Mouse (Mus musculus): ENCODE results near the gene Fam216b. TPM values are rescaled to one million over a fixed set of nuclear protein-coding genes. Genes with fewer than 3 reads are reported as not detected.

The Fam216b gene
- polyA plus RNA-seq, 1 experiment, result not detected

DNA sequence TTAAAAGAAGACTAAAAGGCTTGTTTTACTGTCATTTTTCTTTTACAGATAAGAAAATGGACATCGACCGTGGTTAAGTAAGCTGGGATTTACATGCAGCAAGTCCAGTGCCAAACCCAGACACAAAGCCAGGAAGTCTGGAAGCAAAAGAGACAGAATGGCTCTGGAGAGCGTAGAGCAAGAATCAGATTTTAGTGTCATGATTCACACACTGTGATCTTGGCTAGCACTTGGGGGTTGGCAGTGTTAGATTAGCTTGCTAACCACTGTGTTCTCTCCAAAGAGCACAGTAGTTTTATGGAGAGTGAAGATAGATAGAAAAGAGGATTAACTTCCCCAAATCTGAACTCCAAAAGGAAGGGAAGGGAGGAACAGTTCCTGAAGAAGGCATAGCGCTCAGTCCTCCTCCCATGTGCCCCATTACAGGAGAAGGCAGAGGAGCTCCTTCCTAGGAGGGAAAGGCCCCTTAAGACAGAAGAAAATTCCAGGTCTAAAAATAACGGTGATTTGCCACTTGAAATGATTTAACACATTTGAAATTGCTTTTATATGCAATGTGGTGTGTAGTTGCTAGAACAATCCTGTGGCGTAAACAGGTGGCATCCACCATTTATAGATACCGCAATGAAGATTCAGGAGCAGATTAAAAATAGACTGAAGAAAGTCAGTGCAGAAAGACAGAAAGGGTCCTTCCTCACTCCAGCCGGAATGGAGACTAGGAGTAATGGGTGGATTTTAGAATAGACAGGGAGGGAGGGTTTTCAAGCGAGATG lies 22.7 kb downstream of the Fam216b start:
- Histone ChIP-seq H3K27ac (ENCODE audit: insufficient read depth, low read depth, low read length) (no peak overlapping the region), H3K27me3 (replicated peaks; ENCODE audit: control insufficient read depth, insufficient read depth, low read length) (no peaks in the 10 kb centered on the region; the same call in 1 of the 2 replicates), H3K4me1 (ENCODE audit: control insufficient read depth, insufficient read depth, low read length) (no peaks in the 10 kb centered on the region), H3K36me3 (ENCODE audit: control insufficient read depth, insufficient read depth, low read length) (no peaks in the 10 kb centered on the region), H3K4me3 (ENCODE audit: insufficient read depth, low read depth, low read length) (no peak overlapping the region)
- WGBS, result 85% methylated on average over 9 of the region's 9 CpGs
- TF ChIP-seq POLR2A (IDR thresholded peaks at IDR 0.05; ENCODE audit: low read depth, low read length), result no peak
- no peak for TF ChIP-seq CTCF (conservative IDR thresholded peaks at IDR 0.05; ENCODE audit: insufficient read depth, insufficient read length, low read depth, low read length)
- DNase-seq, result no peak

DNA sequence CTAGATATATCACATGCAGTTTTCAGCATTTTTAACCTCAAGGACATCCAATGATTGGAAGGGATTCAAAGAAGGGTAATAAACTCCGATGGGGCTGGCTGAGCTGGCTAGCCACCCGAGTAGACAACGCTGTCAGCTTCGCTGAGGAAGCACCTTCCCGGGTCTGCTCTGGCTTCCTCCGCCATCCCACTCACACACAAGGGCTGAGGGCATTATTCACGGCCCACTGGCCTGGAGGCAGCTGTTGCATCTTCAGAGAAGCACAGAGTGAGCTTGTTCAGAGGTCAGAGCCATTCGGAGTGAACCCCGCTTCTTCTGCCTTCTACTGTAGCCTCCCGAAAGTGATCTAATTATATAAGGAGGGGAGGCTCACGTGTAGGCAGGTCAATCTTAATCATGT lies 26.3 kb downstream of the Fam216b start:
- 45% methylated on average over 11 of the region's 11 CpGs for WGBS
- Histone ChIP-seq H3K36me3 (ENCODE audit: control insufficient read depth, insufficient read depth, low read length) (no peaks in the 10 kb centered on the region), H3K4me1 (ENCODE audit: control insufficient read depth, insufficient read depth, low read length) (no peaks in the 10 kb centered on the region), H3K27me3 (replicated peaks; ENCODE audit: control insufficient read depth, insufficient read depth, low read length) (no peaks in the 10 kb centered on the region), H3K27ac (ENCODE audit: insufficient read depth, low read depth, low read length) (no peak overlapping the region), H3K4me3 (ENCODE audit: insufficient read depth, low read depth, low read length) (no peak overlapping the region)
- TF ChIP-seq POLR2A (IDR thresholded peaks at IDR 0.05; ENCODE audit: low read depth, low read length) (no peak), CTCF (conservative IDR thresholded peaks at IDR 0.05; ENCODE audit: insufficient read depth, insufficient read length, low read depth, low read length) (no peak)
- DNase-seq, result peak; percentile 1

DNA sequence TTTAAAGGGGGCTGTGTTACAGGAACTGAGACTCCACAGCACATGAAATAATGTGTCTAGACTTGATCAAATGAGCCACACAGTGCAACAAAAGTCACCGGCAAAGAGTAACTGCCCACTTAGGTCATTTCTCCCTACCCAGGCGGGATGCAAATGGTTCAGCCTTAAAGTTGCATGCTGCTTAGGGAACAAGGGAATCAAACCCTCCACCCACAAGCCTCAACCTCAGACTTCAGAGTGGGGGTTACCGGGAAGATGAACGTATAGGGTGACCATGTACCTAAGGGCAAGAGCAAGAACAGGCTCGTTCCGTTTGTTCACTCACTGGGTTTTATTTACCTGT lies 28.2 kb downstream of the Fam216b start:
- H3K27me3 ChIP-seq (replicated peaks; ENCODE audit: control insufficient read depth, insufficient read depth, low read length), result peaks cover 1% of the 10 kb centered on the region; the same call in 1 of the 2 replicates
- 37% methylated on average over 6 of the region's 6 CpGs for whole genome bisulfite sequencing
- no peak for TF ChIP-seq POLR2A (IDR thresholded peaks at IDR 0.05; ENCODE audit: low read depth, low read length)
- no peak for TF ChIP-seq CTCF (conservative IDR thresholded peaks at IDR 0.05; ENCODE audit: insufficient read depth, insufficient read length, low read depth, low read length)

DNA sequence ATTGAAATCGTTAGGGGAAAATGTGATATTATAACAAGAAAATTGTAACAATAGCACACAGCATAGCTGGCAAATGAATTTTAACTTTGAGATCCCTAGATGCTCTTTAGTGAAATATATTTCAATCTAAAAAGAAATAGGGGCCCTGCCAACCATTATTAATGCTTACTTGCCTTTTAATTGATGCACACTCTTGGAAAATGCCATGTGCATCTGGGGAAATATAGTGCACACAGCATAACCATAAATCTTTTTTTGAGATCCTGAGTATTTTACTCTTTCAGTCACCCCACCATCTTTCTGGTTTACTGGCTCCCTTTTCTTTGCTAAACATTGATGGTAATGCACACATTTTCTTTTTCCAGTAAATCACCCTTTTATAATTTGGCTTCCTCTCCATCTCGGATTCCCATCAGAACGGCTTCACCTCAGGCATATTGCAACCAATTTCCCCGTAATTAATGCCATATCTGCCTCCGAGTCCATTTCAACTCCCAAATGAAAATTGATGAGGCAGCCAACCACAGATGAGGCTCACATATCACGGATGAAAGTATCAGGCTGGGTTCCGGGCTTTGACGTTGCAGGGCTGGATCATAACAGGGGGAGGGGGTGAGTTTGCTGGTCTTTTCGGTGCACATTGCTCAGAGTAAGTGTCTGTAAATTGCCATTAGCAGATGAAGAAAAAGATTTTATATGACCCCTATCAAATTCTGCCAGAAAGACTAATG lies 28.8 kb downstream of the Fam216b start:
- 33% methylated on average over 9 of the region's 9 CpGs for WGBS
- Histone ChIP-seq H3K4me1 (ENCODE audit: control insufficient read depth, insufficient read depth, low read length) (no peaks in the 10 kb centered on the region), H3K4me3 (ENCODE audit: insufficient read depth, low read depth, low read length) (no peak overlapping the region), H3K27me3 (replicated peaks; ENCODE audit: control insufficient read depth, insufficient read depth, low read length) (peaks cover 1% of the 10 kb centered on the region; the same call in 1 of the 2 replicates), H3K36me3 (ENCODE audit: control insufficient read depth, insufficient read depth, low read length) (no peaks in the 10 kb centered on the region), H3K27ac (ENCODE audit: insufficient read depth, low read depth, low read length) (no peak overlapping the region)
- DNase-seq, result no peak
- TF ChIP-seq POLR2A (IDR thresholded peaks at IDR 0.05; ENCODE audit: low read depth, low read length) (no peak), CTCF (conservative IDR thresholded peaks at IDR 0.05; ENCODE audit: insufficient read depth, insufficient read length, low read depth, low read length) (no peak)

More for the DNA sequence above, 28.2 kb downstream of the Fam216b start:
- no peak overlapping the region for H3K27ac ChIP-seq (ENCODE audit: insufficient read depth, low read depth, low read length)
- H3K36me3 ChIP-seq (ENCODE audit: control insufficient read depth, insufficient read depth, low read length), result no peaks in the 10 kb centered on the region
- DNase-seq, result no peak
- no peak overlapping the region for H3K4me3 ChIP-seq (ENCODE audit: insufficient read depth, low read depth, low read length)
- H3K4me1 ChIP-seq (ENCODE audit: control insufficient read depth, insufficient read depth, low read length), result no peaks in the 10 kb centered on the region

DNA sequence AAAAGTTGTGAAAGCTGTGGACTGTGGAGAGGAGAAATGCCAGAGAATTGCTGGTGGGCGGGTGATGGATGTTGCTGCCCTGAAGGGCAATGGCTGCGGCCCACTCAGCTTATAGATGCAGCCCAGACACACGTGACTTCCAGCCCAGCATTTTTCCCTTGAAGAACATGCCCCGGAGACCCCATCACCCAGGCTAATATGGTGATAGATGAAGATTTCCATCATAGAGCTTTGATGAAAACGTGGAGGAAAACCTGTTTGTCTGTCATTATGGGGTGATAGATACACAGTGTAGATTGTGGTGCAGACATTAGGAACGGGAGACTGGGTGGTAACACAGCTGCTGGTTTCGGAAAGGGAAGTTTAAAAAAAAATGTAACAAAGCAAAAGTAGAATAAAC lies 31.4 kb downstream of the Fam216b start:
- no peak overlapping the region for H3K27ac ChIP-seq (ENCODE audit: insufficient read depth, low read depth, low read length)
- H3K4me1 ChIP-seq (ENCODE audit: control insufficient read depth, insufficient read depth, low read length), result no peaks in the 10 kb centered on the region
- WGBS, result 81% methylated on average over 7 of the region's 7 CpGs
- DNase-seq, result no peak
- peaks cover 1% of the 10 kb centered on the region; the same call in 1 of the 2 replicates for H3K27me3 ChIP-seq (replicated peaks; ENCODE audit: control insufficient read depth, insufficient read depth, low read length)
- H3K4me3 ChIP-seq (ENCODE audit: insufficient read depth, low read depth, low read length), result no peak overlapping the region
- TF ChIP-seq POLR2A (IDR thresholded peaks at IDR 0.05; ENCODE audit: low read depth, low read length) (no peak), CTCF (conservative IDR thresholded peaks at IDR 0.05; ENCODE audit: insufficient read depth, insufficient read length, low read depth, low read length) (no peak)
- no peaks in the 10 kb centered on the region for H3K36me3 ChIP-seq (ENCODE audit: control insufficient read depth, insufficient read depth, low read length)

GRCm38 (mm10) chr14:78056371-78056770 lies 32.4 kb downstream of the Fam216b start:
- DNase-seq, result no peak
- Histone ChIP-seq H3K27ac (ENCODE audit: insufficient read depth, low read depth, low read length) (no peak overlapping the region), H3K4me3 (ENCODE audit: insufficient read depth, low read depth, low read length) (no peak overlapping the region), H3K36me3 (ENCODE audit: control insufficient read depth, insufficient read depth, low read length) (no peaks in the 10 kb centered on the region), H3K4me1 (ENCODE audit: control insufficient read depth, insufficient read depth, low read length) (no peaks in the 10 kb centered on the region), H3K27me3 (replicated peaks; ENCODE audit: control insufficient read depth, insufficient read depth, low read length) (peaks cover 1% of the 10 kb centered on the region; the same call in 1 of the 2 replicates)
- no peak for TF ChIP-seq CTCF (conservative IDR thresholded peaks at IDR 0.05; ENCODE audit: insufficient read depth, insufficient read length, low read depth, low read length)
- no peak for TF ChIP-seq POLR2A (IDR thresholded peaks at IDR 0.05; ENCODE audit: low read depth, low read length)
- WGBS, result 89% methylated on average over 3 of the region's 3 CpGs

DNA sequence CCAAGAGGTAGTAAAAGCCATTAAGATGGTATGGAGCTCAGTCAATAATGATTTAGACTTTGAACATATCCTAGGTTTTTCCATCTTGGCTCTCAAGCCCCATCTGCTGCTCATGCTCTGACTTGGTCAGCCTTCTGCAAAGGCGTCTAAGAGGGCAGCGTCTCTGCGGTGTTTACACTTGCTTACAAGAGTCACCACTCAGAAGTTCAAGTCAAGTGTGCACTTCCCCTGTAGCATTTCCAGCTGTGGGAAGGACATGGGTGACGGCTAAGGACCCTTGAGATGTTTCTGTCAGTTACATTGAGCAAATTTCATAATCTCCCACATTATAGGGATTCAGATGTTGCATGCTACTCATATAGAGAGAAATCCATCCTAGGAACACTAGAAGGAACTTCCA lies 40.1 kb downstream of the Fam216b start:
- 89% methylated on average over 4 of the region's 4 CpGs for WGBS
- Histone ChIP-seq H3K27me3 (replicated peaks; ENCODE audit: control insufficient read depth, insufficient read depth, low read length) (no peaks in the 10 kb centered on the region), H3K4me1 (ENCODE audit: control insufficient read depth, insufficient read depth, low read length) (no peaks in the 10 kb centered on the region), H3K27ac (ENCODE audit: insufficient read depth, low read depth, low read length) (no peak overlapping the region), H3K4me3 (ENCODE audit: insufficient read depth, low read depth, low read length) (no peak overlapping the region), H3K36me3 (ENCODE audit: control insufficient read depth, insufficient read depth, low read length) (no peaks in the 10 kb centered on the region)
- TF ChIP-seq CTCF (conservative IDR thresholded peaks at IDR 0.05; ENCODE audit: insufficient read depth, insufficient read length, low read depth, low read length), result no peak
- no peak for TF ChIP-seq POLR2A (IDR thresholded peaks at IDR 0.05; ENCODE audit: low read depth, low read length)
- DNase-seq, result no peak

Measured in kidney, adult 2 months (tissue).